ENCODE assay signal across 8 mouse cellular contexts in genomic region chr1:191395200-191395599, GRCm38 (mm10). TPM values are rescaled to one million over a fixed set of nuclear protein-coding genes. Genes with fewer than 3 reads are reported as not detected.
DNase-seq lines count a peak whose midpoint lies in the region; ATAC-seq and TF ChIP-seq lines count a peak whose summit lies in the region.

No protein-coding gene starts in this region.

- peak overlapping the region; percentile 87 for H3K4me3 ChIP-seq in lung, adult 2 months (replicated peaks; ENCODE audit: extremely low read depth, low read depth, low read length)
- peak overlapping the region; percentile 77 for H3K4me3 ChIP-seq in embryonic facial prominence, embryonic 11.5 days (ENCODE audit: low read depth, low read length)
- peak overlapping the region; percentile 75 for H3K4me3 ChIP-seq in intestine, embryonic 14.5 days (ENCODE audit: low read depth, low read length)
- no peak overlapping the region for H3K4me3 ChIP-seq in neural tube, embryonic 12.5 days

- 5% methylated on average over 1 of the region's 1 CpGs for WGBS in lung, adult 2 months
- WGBS in embryonic facial prominence, embryonic 11.5 days = 48% methylated on average over 1 of the region's 1 CpGs
- 18% methylated on average over 1 of the region's 1 CpGs for WGBS in intestine, embryonic 14.5 days
- WGBS in neural tube, embryonic 12.5 days = 44% methylated on average over 1 of the region's 1 CpGs

- H3K9me3 ChIP-seq in embryonic facial prominence, embryonic 11.5 days (replicated peaks; ENCODE audit: control insufficient read depth, low read length) = no peaks in the 10 kb centered on the region
- no peaks in the 10 kb centered on the region for H3K9me3 ChIP-seq in intestine, embryonic 14.5 days (ENCODE audit: control insufficient read depth, low read length)
- no peaks in the 10 kb centered on the region for H3K9me3 ChIP-seq in neural tube, embryonic 12.5 days

- TF ChIP-seq POLR2A in lung, adult 2 months (IDR thresholded peaks at IDR 0.05; ENCODE audit: borderline replicate concordance, extremely low read depth, low read depth, low read length) = no peak

- no peaks in the 10 kb centered on the region for H3K27me3 ChIP-seq in embryonic facial prominence, embryonic 11.5 days (ENCODE audit: control insufficient read depth, insufficient read depth, low read length)
- H3K27me3 ChIP-seq in intestine, embryonic 14.5 days (replicated peaks; ENCODE audit: control insufficient read depth, insufficient read depth, low read length) = no peaks in the 10 kb centered on the region
- H3K27me3 ChIP-seq in neural tube, embryonic 12.5 days (replicated peaks) = no peaks in the 10 kb centered on the region

- DNase-seq in lung, adult 2 months = no peak
- DNase-seq in lung, postnatal 25 days (ENCODE audit: low spot score) = no peak
- no peak for DNase-seq in embryonic facial prominence, embryonic 11.5 days (ENCODE audit: low spot score)
- no peak for DNase-seq in intestine, embryonic 14.5 days (ENCODE audit: low spot score)
- no peak for DNase-seq in ovary, postnatal 14 days (ENCODE audit: low spot score)

- no peak for TF ChIP-seq CTCF in lung, adult 2 months (IDR thresholded peaks at IDR 0.05; ENCODE audit: insufficient read depth, low read length)

- peak overlapping the region; percentile 79 for H3K4me2 ChIP-seq in embryonic facial prominence, embryonic 11.5 days (ENCODE audit: low read depth, low read length)
- peak overlapping the region; percentile 76 for H3K4me2 ChIP-seq in intestine, embryonic 14.5 days (ENCODE audit: low read length)
- peak overlapping the region; percentile 80 for H3K4me2 ChIP-seq in neural tube, embryonic 12.5 days (replicated peaks)

- no peaks in the 10 kb centered on the region for H3K36me3 ChIP-seq in embryonic facial prominence, embryonic 11.5 days (replicated peaks; ENCODE audit: control insufficient read depth, insufficient read depth, low read depth, low read length)
- H3K36me3 ChIP-seq in intestine, embryonic 14.5 days (ENCODE audit: control insufficient read depth, insufficient read depth, low read length) = no peaks in the 10 kb centered on the region
- no peaks in the 10 kb centered on the region for H3K36me3 ChIP-seq in neural tube, embryonic 12.5 days

- H3K27ac ChIP-seq in embryonic facial prominence, embryonic 11.5 days (replicated peaks; ENCODE audit: low read depth, low read length) = no peak overlapping the region
- no peak overlapping the region for H3K27ac ChIP-seq in intestine, embryonic 14.5 days (ENCODE audit: low read depth)
- H3K27ac ChIP-seq in neural tube, embryonic 12.5 days = no peak overlapping the region

- H3K9ac ChIP-seq in embryonic facial prominence, embryonic 11.5 days (replicated peaks; ENCODE audit: low read length) = no peak overlapping the region
- peak overlapping the region; percentile 81 for H3K9ac ChIP-seq in intestine, embryonic 14.5 days (ENCODE audit: low read length)
- H3K9ac ChIP-seq in neural tube, embryonic 12.5 days = no peak overlapping the region

- peaks cover 20% of the 10 kb centered on the region for H3K4me1 ChIP-seq in lung, adult 2 months (ENCODE audit: control insufficient read depth, insufficient read depth, low read length)
- no peaks in the 10 kb centered on the region for H3K4me1 ChIP-seq in embryonic facial prominence, embryonic 11.5 days (ENCODE audit: control insufficient read depth, insufficient read depth, low read length)
- peaks cover 14% of the 10 kb centered on the region for H3K4me1 ChIP-seq in intestine, embryonic 14.5 days (replicated peaks; ENCODE audit: control insufficient read depth, insufficient read depth, low read length)
- 0 out of 2 replicates have a peak, but pooled peaks cover 3% of the 10 kb centered on the region for H3K4me1 ChIP-seq in neural tube, embryonic 12.5 days

- no peak for ATAC-seq in embryonic facial prominence, embryonic 11.5 days (replicated peaks; ENCODE audit: insufficient number of reproducible peaks, low FRiP score, low TSS enrichment, low read depth)
- no peak for ATAC-seq in intestine, embryonic 14.5 days (replicated peaks; ENCODE audit: low FRiP score, low TSS enrichment, low read depth)
- ATAC-seq in neural tube, embryonic 12.5 days (ENCODE audit: low FRiP score, low read depth) = no peak
- no peak for ATAC-seq in cerebellum, adult (ENCODE audit: insufficient number of reproducible peaks, low FRiP score, low TSS enrichment)
- ATAC-seq in activated CD4-positive, CD25-positive, alpha-beta regulatory T cell, adult 4 months = no peak

RNA-seq across cellular contexts. Expression of gene Ppp2r5a, which starts 7.9 kb away (rescaled TPM):
- 91.0 and 94.6 TPM in 2 replicates for polyA plus RNA-seq in lung, adult 2 months (2012; rRNA removed)
- polyA plus RNA-seq in embryonic facial prominence, embryonic 11.5 days (2014; fragmentation: Nextera tagmentation; extraction: Ambion mirVana) = 18.8 and 24.8 TPM in 2 replicates
- polyA plus RNA-seq in intestine, embryonic 14.5 days (2014; fragmentation: Nextera tagmentation; extraction: Ambion mirVana) = 25.2 and 27.1 TPM in 2 replicates
- 16.2 and 16.5 TPM in 2 replicates for polyA plus RNA-seq in neural tube, embryonic 12.5 days (2016; fragmentation: Nextera tagmentation; extraction: Ambion mirVana)
- 10 to 100 TPM; 43.2 to 52.2 TPM for polyA plus RNA-seq in activated CD4-positive, CD25-positive, alpha-beta regulatory T cell, adult 4 months (2017; shearing (Covaris generic))
